Mouse (Mus musculus) megakaryocyte-erythroid progenitor cell, adult 5-6 weeks (primary cell): Measurements from ENCODE around the gene Fermt3. TPM values are rescaled to one million over a fixed set of nuclear protein-coding genes. Genes with fewer than 3 reads are reported as not detected.

Experiments
- ATAC-seq: replicated peaks from 2 replicates; pipeline ENCODE4 v1.8.0; 2016; ENCODE audit warnings: mild to moderate bottlenecking, inconsistent platforms; ENCODE audit not compliant: severe bottlenecking, poor library complexity, low FRiP score, low TSS enrichment
- total RNA-seq, 2 experiments: library from RNA; stranded (forward) in 1 of 2; stranded (reverse) in 1 of 2; fragments of 200-1000, 215-1000 nt in 1 of 2; fragments of >200 nt in 1 of 2; fragmentation: Nextera tagmentation in 1 of 2; gene quantifications; 2 replicates each; pipeline ENCODE4 v1.2.3; 2014 to 2017

Fermt3 gene
- total RNA-seq, 2 experiments from 2014 or later: 153 to 220 TPM

DNA sequence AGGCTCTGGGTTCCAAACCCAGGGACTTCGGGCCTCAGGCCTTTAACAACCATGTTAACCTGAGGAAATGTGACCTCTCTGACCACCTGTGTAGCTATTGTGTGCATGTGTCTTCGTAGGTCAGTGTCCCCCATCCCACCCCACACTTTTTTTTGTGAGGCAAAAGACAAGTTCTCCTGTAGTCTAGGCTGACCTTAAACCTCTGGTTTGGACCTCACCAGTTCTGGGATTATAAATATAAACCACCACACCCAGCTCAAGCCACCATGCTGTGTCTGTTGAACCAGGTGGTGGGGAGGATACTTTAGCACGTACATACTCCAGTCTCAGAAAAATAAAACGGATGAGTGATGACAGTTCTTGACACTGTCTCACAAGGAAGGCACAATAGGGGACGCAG lies 69.3 kb downstream of the Fermt3 start:
- no peak for ATAC-seq

DNA sequence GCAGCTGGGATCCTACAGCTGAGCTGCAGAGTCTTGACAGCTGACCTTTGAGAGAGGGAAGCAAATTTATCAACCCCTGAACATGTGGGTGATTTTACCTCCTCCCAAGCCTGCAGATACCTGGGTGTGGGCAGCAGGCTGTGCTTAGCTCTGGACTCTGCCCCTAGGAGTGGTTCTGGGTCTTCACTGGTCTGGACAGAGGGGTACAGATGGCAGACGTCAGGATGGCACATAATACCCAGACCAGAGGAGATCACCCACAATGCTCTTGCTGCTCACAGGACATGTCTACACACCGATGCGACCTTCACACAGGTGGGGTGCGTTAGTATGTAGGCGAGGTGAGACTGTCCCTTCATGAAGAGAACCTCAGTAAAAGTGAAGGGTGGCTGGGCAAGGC lies 69.7 kb downstream of the Fermt3 start:
- no peak for ATAC-seq

Other genes with a start within 250 kb of the Fermt3 start
- gene Rps6ka4, start 178.8 kb downstream of the Fermt3 start, total RNA-seq (2014; fragmentation: Nextera tagmentation): 7.3 and 9.4 TPM in 2 replicates
- 5.4 and 10.2 TPM in 2 replicates for gene Rps6ka4, start 178.8 kb downstream of the Fermt3 start, total RNA-seq (2017)
- 10.1 and 17.8 TPM in 2 replicates for gene Ccdc88b, start 161.3 kb downstream of the Fermt3 start, total RNA-seq (2014; fragmentation: Nextera tagmentation)
- gene Ccdc88b, start 161.3 kb downstream of the Fermt3 start, total RNA-seq (2017): 14.9 and 17.8 TPM in 2 replicates
- gene Trmt112, start 109.8 kb downstream of the Fermt3 start, total RNA-seq (2014; fragmentation: Nextera tagmentation): 185 and 221 TPM in 2 replicates
- 235 and 364 TPM in 2 replicates for gene Trmt112, start 109.8 kb downstream of the Fermt3 start, total RNA-seq (2017)
- 76.5 and 87.1 TPM in 2 replicates for gene Prdx5, start 109.4 kb downstream of the Fermt3 start, total RNA-seq (2014; fragmentation: Nextera tagmentation)
- 101 and 126 TPM in 2 replicates for gene Prdx5, start 109.4 kb downstream of the Fermt3 start, total RNA-seq (2017)
- gene Esrra, start 97.7 kb downstream of the Fermt3 start, total RNA-seq (2014; fragmentation: Nextera tagmentation): 14.1 and 18.9 TPM in 2 replicates
- 10.8 and 18.4 TPM in 2 replicates for gene Esrra, start 97.7 kb downstream of the Fermt3 start, total RNA-seq (2017)
- not detected in 2 replicates for gene Catsperz, start 94.1 kb downstream of the Fermt3 start, total RNA-seq (2014; fragmentation: Nextera tagmentation)
- not detected in 2 replicates for gene Catsperz, start 94.1 kb downstream of the Fermt3 start, total RNA-seq (2017)
- not detected in 2 replicates for gene Kcnk4, start 85.0 kb downstream of the Fermt3 start, total RNA-seq (2014; fragmentation: Nextera tagmentation)
- not detected in 2 replicates for gene Kcnk4, start 85.0 kb downstream of the Fermt3 start, total RNA-seq (2017)
- gene Bad, start 77.6 kb downstream of the Fermt3 start, total RNA-seq (2014; fragmentation: Nextera tagmentation): 17.5 and 20.6 TPM in 2 replicates
- gene Bad, start 77.6 kb downstream of the Fermt3 start, total RNA-seq (2017): 29.0 and 39.2 TPM in 2 replicates
- 8.0 and 16.1 TPM in 2 replicates for gene Gpr137, start 77.0 kb downstream of the Fermt3 start, total RNA-seq (2014; fragmentation: Nextera tagmentation)
- 7.0 and 15.7 TPM in 2 replicates for gene Gpr137, start 77.0 kb downstream of the Fermt3 start, total RNA-seq (2017)
- 316 and 412 TPM in 2 replicates for gene Ppp1r14b, start 44.5 kb downstream of the Fermt3 start, total RNA-seq (2014; fragmentation: Nextera tagmentation)
- gene Ppp1r14b, start 44.5 kb downstream of the Fermt3 start, total RNA-seq (2017): 174 and 192 TPM in 2 replicates
- 12.1 and 18.6 TPM in 2 replicates for gene Plcb3, start 43.0 kb downstream of the Fermt3 start, total RNA-seq (2014; fragmentation: Nextera tagmentation)
- 4.3 and 4.8 TPM in 2 replicates for gene Plcb3, start 43.0 kb downstream of the Fermt3 start, total RNA-seq (2017)
- gene Fkbp2, start 39.0 kb downstream of the Fermt3 start, total RNA-seq (2014; fragmentation: Nextera tagmentation): 63.5 and 120 TPM in 2 replicates
- 72.8 and 85.4 TPM in 2 replicates for gene Fkbp2, start 39.0 kb downstream of the Fermt3 start, total RNA-seq (2017)
- gene Vegfb, start 31.8 kb downstream of the Fermt3 start, total RNA-seq (2014; fragmentation: Nextera tagmentation): 56.3 and 71.4 TPM in 2 replicates
- gene Vegfb, start 31.8 kb downstream of the Fermt3 start, total RNA-seq (2017): 13.2 and 16.9 TPM in 2 replicates
- gene Dnajc4, start 26.9 kb downstream of the Fermt3 start, total RNA-seq (2014; fragmentation: Nextera tagmentation): 15.0 and 17.0 TPM in 2 replicates
- 8.5 and 11.5 TPM in 2 replicates for gene Dnajc4, start 26.9 kb downstream of the Fermt3 start, total RNA-seq (2017)
- 11.1 TPM in 2 replicates for gene Nudt22, start 23.4 kb downstream of the Fermt3 start, total RNA-seq (2014; fragmentation: Nextera tagmentation)
- gene Nudt22, start 23.4 kb downstream of the Fermt3 start, total RNA-seq (2017): 5.4 and 6.5 TPM in 2 replicates
- gene Trpt1, start 23.3 kb downstream of the Fermt3 start, total RNA-seq (2014; fragmentation: Nextera tagmentation): 0.57 and 1.9 TPM in 2 replicates
- 3.4 TPM in 1 of 2 replicates, not detected in the other for gene Trpt1, start 23.3 kb downstream of the Fermt3 start, total RNA-seq (2017)
- gene Stip1, start 20.5 kb upstream of the Fermt3 start, total RNA-seq (2014; fragmentation: Nextera tagmentation): 183 and 212 TPM in 2 replicates
- gene Stip1, start 20.5 kb upstream of the Fermt3 start, total RNA-seq (2017): 309 and 310 TPM in 2 replicates
- gene Macrod1, start 37.3 kb upstream of the Fermt3 start, total RNA-seq (2014; fragmentation: Nextera tagmentation): 19.1 and 25.9 TPM in 2 replicates
- 6.1 and 10.3 TPM in 2 replicates for gene Macrod1, start 37.3 kb upstream of the Fermt3 start, total RNA-seq (2017)
- not detected in 2 replicates for gene Flrt1, start 86.3 kb upstream of the Fermt3 start, total RNA-seq (2014; fragmentation: Nextera tagmentation)
- gene Flrt1, start 86.3 kb upstream of the Fermt3 start, total RNA-seq (2017): not detected in 2 replicates
- 51.9 and 60.3 TPM in 2 replicates for gene Otub1, start 186.8 kb upstream of the Fermt3 start, total RNA-seq (2014; fragmentation: Nextera tagmentation)
- gene Otub1, start 186.8 kb upstream of the Fermt3 start, total RNA-seq (2017): 59.8 and 81.4 TPM in 2 replicates
- 777 and 822 TPM in 2 replicates for gene Cox8a, start 198.1 kb upstream of the Fermt3 start, total RNA-seq (2014; fragmentation: Nextera tagmentation)
- gene Cox8a, start 198.1 kb upstream of the Fermt3 start, total RNA-seq (2017): 576 and 680 TPM in 2 replicates
- 66.8 and 78.6 TPM in 2 replicates for gene Naa40, start 221.7 kb upstream of the Fermt3 start, total RNA-seq (2014; fragmentation: Nextera tagmentation)
- 45.4 and 49.0 TPM in 2 replicates for gene Naa40, start 221.7 kb upstream of the Fermt3 start, total RNA-seq (2017)
- 5.0 and 5.4 TPM in 2 replicates for gene Rcor2, start 247.9 kb upstream of the Fermt3 start, total RNA-seq (2014; fragmentation: Nextera tagmentation)
- 4.0 and 19.5 TPM in 2 replicates for gene Rcor2, start 247.9 kb upstream of the Fermt3 start, total RNA-seq (2017)